Mouse (Mus musculus): ENCODE data around the gene Farsb.

- no peak for TF ChIP-seq POLR2A (IDR thresholded peaks at IDR 0.05; ENCODE audit: low read depth, low read length)
- no peak for TF ChIP-seq CTCF (conservative IDR thresholded peaks at IDR 0.05; ENCODE audit: insufficient read depth, insufficient read length, low read depth, low read length)
Measured at GRCm38 (mm10) chr1:78420271-78420670, 68.4 kb downstream of the Farsb start.

Measured in kidney, adult 2 months (tissue).